Mouse (Mus musculus): ENCODE results near the gene Bloc1s3.
A peak's percentile ranks its signal among the peaks of the same experiment; 100 is the strongest.
"Not testable (repeated sequence)": the region's sequence is repeated elsewhere in the genome, so short reads cannot be mapped to it uniquely, and the experiment has no call there.

Bloc1s3 gene

DNA sequence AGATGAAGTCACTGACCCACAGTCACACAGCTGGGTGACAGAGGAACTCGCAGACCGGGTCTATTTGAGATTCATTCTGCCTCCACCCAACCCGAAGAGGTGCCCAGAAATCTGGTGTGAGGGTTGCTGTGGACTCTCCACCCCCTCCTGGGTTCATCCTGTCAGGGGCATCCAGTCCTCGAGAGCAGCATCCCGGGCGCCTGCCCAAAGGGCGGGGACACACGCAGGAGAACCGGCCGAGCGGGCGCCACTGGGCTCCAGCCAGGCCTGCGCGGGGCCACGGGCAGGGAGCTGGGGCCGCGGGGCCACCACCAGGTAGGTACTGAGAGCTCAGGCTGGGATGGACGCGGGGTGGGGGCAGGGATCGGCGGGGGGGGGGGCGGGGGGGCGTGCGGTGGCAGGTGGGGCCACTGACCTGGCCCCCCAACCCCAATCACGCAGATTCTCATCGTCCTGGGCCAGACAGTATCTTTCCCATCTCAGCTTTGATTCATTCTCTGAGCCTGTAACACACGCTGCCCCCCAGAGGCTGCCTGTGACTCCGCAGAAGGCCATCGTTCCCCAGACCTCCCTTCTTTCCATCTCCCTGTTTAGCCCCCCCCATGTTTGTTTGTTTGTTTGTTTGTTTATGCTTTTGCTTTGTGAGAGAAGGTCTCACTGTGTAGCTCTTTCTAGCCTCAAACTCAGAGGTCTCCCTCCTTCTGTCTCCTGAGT is 9.6 kb upstream of the Bloc1s3 start, which contains the start of gene Nkpd1:
TSS of gene Nkpd1 (plus strand) at position 187 of the 714 bp plus-strand sequence.
- no peak for DNase-seq

DNA sequence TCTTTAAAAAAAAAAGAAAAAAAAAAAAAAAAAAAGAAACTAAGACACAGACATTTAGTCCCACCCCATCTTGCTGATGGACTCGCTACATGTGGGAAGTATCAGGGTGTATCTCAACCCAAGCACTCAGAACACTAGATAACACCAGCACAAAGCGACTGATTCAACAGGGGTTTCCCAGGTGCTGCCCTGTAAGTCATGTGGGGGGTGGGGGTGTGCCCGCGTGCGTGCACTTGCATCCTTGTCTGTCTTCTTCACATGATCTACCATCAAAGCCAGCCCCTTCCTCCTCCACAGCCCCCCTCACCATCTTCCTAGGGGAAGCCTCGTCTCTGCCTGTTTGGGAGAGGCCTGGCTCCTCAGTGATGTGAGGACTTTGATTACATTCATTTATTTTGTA is 4.2 kb upstream of the Bloc1s3 start:
- DNase-seq, result no peak

DNA sequence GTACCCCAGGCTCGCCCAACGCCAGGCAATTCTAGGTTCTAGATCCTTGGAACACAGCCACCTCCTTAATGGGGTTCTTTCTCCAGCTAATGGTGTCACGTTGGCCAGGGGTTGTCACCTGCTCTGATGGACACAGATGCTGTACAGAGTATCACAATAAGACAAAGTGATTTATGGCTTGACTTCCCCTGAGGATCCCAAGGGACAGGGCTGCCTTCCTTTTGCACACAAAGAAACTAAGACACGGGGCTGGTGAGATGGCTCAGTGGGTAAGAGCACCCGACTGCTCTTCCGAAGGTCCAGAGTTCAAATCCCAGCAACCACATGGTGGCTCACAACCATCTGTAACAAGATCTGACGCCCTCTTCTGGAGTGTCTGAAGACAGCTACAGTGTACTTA is 3.8 kb upstream of the Bloc1s3 start:
- not testable (repeated sequence) for DNase-seq

DNA sequence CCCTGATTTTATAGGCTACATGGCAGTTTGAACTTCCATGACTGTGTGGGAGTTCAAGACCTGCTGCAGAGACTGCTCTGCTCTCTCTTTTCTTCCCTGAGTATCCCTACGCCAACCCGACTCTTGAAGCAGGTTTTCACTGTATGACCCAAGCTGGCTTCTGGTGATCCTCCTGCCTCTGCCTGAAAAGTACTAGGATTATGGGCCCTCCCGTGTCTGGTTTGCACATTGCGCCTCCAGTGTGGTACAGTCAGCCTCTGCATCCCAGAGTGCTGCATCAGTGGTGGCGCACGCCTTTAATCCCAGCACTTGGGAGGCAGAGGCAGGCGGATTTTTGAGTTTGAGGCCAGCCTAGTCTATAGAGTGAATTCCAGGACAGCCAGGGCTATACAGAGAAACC is 1.6 kb upstream of the Bloc1s3 start:
- no peak for DNase-seq

DNA sequence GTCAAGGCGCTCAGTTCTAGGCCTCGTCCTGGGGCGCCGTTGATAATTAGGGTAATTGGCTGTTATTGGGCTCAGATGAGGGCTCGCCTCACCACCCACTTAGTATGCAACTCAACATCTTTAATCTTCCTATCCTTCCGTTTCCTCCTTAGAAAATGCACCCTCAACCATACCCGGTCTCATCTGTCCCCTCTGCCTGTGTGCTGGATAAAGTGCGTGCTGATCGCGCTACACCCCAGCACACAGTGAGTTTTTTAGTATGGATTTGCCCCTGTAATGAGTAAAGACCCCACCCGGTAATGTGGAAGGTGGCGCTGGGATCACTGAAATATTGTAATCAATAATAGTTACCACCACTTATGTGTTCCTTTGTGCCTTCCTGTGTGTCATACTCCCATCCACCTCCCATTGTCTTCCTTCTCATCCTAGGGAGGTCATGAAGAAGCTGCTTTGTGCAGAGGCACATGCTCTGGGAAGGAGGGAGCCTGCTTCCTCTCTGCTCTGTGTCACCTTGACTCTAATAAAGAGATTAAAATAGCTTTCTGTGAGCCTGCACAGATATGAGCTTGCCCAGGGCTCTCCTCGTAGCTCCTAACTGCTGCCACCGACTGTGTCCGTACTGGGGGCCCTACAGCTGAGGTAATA is 879 bp upstream of the Bloc1s3 start:
- peak; percentile 91 for DNase-seq

DNA sequence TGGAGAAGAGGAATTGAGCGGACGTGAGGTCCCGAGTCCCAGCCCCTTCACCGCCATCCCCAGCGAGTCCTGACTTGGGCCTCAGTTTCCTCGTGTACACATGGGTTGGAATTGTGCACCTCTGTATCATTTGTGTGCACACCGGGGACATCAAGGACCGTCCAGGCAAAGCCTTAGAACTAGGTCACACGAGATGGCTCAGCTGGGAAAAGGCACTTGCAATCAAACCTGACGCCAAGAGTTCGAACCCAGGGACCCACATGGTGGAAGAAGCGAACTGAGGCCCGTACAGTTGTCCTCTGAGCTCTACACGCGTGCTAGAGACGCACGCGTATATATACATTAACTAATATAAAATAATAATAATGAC is 570 bp downstream of the Bloc1s3 start:
- no peak for DNase-seq

DNA sequence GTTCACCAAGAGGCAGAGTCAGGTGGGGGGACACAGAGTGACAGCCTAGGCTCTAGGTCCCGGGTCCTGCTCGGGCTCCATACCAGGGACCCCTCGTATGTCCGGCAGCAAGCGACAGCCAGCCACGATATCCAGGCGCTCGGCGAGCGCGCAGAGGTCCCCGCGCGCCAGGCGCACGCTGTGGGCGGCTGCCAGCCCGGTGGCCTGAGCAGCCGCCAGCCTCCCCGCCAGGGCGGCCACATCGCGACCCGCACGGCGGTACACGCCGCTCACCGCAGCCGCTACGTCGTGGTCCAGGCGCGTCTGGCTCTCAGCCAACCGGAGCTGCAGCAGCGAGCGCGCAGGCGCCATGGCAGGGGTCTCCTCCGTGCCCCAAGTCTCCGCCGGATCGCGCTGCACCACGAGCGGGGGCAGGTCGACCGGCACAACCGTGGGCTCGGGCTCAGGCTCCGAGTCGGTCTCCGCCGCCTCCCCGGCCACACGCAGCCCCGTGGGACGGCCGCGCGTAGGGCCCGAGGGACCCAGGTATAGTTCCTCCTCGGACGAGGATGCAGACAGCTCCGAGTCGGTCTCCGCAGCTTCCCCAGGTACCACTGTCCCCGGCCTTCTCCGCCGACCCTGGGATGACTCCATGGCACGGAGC is 1.1 kb downstream of the Bloc1s3 start:
- DNase-seq, result peak; percentile 95

DNA sequence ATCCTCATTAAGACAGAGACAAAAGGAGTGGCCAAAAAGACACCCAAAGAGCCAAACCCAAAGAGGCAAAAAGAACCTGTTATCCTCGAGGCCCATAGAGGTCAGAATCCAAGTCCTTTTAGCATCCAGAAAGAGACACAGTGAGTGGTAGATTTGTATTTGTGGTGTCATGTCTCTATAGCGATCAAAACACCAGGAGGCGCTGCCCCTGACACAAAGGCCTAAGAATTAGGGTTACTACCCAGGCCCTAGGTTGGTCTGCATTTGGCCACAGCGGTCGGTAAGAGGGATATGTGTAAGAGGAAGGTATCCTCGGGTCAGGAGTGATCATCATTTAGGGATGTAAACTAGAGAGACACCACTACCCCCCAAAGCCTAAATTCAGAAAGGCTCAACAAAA is 1.8 kb downstream of the Bloc1s3 start:
- DNase-seq, result no peak

DNA sequence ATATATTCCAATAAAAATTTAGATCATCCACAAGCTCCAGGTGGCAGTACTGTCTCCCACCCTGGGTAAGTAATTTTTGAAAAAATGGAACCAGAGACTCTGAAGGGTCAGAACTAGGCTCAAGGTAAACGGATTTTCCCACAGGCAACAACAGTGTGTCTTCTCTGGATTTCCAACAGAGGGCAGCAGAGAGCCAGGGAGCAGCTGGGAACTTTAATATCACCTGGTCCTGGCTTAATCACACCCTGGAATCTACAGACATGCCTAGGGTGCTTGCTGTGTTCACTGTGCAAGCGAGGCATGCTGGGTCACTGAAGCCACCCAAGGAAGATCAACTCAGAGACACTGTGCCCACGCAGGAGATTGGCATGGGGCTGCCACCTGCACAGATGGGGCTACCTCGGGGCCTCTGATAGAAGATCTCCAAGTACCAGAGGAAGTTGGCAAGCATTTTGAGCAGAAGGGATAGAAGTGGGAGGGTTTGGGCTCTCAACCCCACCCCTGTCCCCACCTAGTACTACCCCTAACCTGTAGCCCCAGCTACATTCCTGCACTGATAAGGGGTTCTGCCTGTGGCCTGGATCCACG is 4.6 kb downstream of the Bloc1s3 start:
- peak; percentile 91 for DNase-seq

DNA sequence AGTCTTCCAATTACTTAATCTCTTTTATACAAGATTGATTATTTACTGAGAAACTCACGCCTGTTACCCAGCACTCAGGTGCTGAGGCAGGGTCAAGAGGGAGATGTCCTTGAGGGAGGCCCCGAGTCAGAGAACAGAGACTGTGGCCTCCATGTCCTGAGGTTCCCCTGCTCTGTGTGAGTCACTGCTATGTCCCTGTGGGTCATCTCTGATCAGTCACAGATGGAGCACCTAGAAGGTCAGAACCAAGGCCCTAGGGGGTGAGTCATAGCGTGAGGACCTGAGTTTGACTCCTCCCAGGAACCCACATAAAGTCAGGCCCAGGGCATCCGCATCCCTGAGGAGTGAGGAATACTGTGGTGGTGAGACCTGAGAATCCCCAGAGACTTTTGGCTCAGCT is 6.5 kb downstream of the Bloc1s3 start:
- DNase-seq, result peak; percentile 85

DNA sequence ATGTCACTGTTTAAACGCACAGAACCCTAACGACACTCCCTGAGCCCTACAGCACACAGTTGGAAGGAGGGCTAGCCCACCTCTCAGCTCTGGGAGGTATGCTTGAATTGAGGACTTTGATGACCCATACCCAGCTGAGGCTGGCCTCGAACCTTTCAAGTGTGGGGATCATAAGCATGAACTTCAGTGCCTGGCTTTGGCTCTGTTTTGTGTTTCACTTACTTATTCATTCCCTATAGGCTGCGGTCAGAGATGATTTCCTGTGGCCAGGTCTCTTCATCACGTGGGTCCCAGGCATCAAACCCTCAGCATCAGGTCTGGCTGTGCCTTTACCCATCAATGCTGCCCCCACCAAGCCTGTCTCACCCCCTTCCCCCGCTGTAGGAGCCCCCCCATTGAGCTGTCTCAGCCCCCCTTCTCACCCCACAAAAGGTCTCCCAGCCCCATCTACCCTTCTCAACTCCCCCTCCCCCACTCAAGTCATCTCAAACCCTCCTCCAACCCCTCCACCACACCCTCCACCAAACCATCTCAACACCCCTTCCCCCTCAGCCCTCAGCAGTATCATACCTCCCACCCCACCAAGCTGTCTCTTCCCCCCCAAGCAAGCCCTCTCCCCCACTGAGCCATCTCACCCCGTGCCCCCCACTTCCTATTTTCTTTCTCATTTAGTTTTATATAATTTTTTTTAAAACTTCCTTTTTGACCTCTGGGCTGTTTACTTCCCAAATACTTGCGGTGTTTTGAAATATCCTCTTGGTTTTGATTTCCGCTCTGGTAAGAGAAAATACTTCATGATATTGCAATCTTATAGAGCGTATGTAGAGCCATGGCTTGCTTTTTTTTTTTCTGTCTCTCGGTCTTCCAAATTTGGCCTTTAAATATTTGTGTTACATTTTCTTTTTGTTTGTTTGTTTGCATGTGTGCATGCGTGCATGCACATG is 7.5 kb downstream of the Bloc1s3 start:
- peak; percentile 85 for DNase-seq

DNA sequence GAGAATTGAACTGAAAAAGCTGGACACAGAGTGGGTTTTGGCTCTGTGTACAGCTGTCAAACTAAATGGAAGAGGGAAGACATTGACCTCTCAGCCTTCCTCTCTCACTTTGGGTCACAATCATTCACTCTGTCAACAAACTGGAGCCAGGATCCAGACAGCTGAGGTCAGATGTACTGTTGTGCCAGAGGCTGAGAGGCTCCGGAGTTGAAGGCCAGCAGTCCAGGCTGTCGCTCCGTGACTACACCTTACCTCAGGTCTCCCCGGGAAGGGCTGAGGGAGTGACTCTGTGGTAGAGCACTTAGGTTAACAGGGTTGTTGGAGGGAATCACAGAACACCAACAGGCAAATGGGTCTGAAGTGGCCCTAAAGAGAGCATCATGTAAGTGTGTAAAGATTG is 9.8 kb downstream of the Bloc1s3 start:
- DNase-seq, result peak; percentile 71

DNA sequence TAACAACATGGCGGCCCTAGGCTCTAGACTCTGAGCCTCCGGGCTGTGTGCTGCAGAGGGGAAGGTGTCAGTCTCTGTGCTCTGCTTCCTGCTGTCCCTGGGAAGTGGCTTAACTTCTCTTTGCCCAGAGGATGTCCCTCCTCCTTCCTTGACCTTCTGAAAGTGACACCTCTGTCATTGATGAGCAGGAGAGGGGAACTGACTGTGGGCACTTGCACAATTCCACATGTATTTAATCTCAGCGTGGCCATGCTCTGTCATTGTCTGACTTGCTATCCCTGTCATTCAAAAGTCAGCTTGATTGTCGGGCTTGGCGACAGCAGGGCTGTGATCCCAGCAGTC is 12.0 kb downstream of the Bloc1s3 start:
- DNase-seq, result peak; percentile 74

DNA sequence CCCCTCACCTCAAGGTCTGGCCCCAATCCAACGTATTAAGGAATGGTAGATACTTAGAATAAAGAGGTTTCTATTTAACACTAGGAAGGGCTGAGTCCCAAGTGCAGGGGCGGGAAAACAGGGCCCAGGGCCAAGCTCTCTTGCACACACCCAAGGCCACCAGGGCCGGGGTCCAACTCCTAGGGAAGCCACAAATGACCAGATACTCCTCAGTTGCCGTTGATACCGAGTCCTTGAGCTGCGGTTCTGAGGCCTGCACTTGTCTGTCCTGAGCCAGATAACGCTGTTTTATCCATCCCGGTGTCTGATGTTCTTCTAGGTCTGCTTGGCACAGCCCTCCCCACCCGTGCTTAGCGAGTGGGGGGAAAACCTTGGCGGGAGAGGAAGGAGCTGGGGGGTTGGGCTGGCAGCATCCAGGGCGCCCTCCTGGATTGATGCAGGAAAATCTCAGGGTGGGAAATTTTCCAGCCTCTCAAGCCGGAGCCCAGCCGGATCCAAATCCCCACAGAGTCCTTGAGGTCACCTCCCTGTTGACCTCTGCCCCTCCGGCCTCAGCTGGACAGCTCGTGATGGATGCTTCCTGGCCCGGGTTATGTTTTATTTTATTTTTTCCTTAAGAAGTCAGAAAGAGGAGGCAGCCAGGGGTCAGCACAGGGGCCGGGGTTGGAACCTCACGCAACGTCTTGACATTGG is 12.5 kb downstream of the Bloc1s3 start:
- DNase-seq, result peak; percentile 93

DNA sequence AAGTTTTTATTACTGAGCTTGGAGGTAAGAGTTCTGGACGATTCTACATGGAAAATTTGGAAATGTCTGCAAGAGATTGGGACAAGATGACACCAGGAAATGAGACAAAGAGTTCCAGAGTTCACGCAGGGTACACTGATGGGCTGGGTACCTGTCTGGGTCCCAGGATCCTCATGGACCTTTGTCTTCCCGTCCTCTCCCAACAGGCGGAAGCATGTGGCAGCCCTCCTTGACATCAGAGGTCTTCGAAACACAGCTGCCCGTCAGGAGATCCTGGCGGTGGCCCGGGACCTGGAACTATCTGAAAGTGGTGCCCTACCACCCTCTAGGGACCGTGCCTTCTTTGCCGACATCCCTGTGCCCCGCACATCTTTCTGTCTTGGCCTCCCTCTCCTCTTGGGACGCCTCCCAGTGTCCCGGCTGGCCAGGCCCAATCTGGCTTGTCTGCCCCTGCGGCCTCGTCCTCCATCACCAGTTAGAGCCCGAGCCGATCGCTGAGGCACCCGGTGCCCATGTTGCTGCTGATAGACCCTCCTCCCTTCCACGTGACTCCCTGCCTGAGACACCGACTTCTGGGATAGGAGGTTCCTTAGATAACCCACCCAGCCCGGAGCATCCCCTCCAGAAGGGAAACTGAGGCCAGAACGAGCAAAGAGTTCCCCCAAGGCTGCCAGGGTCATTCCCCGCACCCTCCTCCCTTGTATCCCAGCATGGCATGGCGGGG is 13.3 kb downstream of the Bloc1s3 start:
- peak; percentile 89 for DNase-seq

DNA sequence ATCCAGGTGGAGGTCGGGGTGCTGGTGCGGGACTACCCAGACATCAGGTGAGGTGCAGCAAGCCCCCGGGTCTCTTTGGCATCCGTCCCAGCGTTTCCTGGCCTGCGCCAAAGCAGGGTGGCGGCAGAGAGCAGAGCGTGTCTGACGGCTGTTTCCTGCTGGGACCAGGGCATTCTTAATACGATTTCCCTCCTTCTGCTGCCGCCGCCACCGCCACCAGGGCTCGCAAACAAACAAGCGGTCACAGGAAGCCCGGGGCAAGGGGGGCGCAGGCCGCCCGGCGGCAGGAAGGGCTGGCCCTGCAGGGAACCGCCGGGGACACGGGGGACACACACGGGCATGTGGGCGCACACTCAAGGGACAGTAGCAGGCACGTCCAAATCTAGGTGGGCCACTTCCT is 16.4 kb downstream of the Bloc1s3 start:
- peak; percentile 97 for DNase-seq

DNA sequence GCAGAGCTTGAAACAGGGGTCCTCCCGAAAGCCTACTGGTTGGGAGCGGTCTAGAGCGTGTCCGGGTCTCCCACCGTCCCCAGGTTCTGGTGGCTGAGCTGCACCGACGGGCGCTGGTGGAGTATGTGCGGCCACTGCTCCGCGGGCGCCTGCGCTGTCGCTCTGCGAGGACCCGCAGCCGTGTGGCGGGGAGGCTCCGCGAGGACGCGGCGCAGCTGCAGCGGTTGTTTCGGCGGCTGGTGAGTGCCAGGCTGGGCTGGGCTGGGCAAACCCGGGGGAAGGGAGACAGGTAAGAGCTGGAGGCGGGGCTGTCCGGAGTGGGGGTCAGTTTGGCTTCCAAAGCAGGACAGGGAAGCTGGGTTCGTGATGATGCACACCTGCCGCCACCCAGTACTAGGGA is 18.6 kb downstream of the Bloc1s3 start:
- DNase-seq, result peak; percentile 85

DNA sequence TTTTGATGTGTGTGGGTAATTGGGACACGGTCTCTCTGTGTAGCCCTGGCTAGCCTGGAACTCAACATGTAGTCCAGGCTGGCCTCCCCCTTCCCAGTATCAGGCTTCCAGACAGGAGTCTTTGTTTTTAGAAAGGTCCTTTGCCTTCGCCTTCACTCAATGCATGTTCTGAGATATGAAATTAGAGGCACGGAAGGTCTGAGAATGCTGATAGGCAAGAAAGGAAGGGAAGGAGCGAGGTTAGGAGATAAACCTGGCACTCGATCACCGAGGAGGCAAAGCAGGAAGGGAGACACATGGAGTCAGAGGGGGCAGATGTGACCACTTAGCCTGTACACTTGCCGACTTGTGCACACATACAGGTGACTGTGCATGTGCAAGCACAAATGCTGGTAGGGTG is 21.6 kb downstream of the Bloc1s3 start:
- no peak for DNase-seq

DNA sequence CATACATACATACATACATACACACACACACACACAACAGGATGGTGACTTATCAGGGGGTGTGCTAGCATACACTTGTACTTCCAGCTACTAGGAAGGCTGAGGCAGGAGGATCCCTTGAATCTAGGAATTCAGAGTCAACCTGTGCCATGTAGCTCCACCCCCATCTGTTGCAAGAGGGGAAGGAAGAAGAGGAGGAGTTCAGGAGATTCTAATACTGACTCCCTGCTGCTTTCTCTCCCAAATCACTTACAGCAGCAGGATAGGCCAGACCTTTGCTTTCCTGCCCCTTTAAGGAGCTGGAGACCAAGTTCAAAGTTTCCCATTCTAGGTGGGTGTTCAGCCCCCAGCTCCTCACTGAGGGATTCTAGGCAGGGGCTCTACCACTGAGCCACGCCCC is 22.7 kb downstream of the Bloc1s3 start:
- no peak for DNase-seq

DNA sequence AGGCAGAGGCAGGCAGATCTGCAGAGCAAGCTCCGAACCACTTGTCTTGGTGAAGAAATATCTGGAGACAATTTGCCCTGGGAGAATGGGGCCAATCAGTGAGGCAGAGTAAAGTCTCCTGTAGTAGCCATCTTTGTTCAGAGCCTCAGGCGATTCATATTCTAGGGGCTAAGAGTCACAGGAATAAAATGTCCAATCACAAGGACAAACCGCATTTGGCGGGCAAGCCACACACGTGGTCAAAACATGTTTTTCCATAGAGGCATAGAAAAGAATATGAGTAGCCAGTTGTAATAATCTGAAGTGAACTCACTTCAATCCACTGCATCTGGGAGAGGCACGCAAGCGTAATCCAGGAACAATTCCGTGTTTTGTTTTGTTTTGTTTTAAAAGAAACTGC is 24.9 kb downstream of the Bloc1s3 start:
- DNase-seq, result no peak

DNA sequence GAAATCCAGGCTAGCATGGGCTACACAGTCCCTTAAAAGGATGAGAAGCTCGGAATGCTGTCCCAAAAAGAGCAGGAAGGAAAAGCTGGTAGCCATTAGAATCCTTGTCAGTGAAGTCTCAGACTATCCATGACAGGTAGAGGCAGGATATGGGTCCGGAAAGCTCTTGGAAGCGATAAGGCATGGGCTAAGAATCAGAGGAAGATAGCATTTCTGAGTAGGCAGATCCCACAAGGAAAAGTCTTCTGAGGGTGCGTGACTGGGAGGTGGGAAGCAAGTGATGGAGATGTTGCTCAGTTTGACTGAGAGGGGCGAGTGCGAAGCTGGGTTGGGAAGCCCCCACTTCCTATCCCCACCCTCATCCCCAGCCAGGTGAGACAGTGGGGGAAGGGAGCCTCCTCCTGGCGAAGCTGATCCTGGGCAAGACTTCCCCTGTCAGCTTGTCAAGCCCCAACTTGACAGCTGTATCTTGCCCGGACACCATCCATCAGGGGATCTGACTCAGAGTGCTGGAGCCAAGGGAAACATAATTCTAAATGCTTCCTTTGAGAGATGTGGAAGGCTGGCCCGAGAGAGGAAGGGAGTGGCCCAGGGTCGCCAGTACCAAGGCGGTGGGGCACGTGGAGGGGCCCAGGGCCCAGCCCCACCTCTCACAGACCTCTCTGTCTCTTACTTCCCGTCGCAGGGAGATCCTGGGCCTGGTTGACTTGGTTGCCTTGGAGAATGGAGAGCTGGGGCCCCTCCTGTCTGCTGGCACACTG is 30.4 kb downstream of the Bloc1s3 start:
- peak; percentile 88 for DNase-seq
